Mouse (Mus musculus): ENCODE data around the gene Ogn. TPM values are rescaled to one million over a fixed set of nuclear protein-coding genes. Genes with fewer than 3 reads are reported as not detected.

The Ogn gene
- polyA plus RNA-seq, 1 experiment, result 4.6 TPM

DNA sequence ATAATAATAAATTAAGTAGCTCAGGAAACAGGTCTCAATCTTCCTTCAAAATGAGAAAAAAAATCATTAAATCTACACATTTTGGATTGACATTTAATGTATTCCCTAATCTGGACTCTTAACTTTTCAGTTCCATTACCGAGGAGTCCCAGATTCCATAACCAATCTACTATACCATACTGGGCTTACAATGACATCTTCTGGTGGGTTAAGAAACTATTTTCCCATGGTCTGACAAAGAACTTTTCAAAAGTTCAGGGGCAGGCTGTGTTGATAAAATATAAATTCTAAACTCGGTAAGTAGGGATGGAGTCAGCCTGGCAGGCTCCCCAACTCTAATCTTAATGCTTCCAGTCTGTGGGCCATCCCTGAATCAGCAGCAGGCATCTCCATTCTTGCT lies 43.3 kb downstream of the Ogn start:
- TF ChIP-seq USF1 (IDR thresholded peaks at IDR 0.05; ENCODE audit: low read depth) (no peak), CTCF (IDR thresholded peaks at IDR 0.05; ENCODE audit: control insufficient read depth, insufficient read depth, insufficient read length) (no peak), MYOD1 (IDR thresholded peaks at IDR 0.05; ENCODE audit: control insufficient read depth, insufficient read length, low read depth) (no peak), MAX (IDR thresholded peaks at IDR 0.05) (no peak), MYOG (IDR thresholded peaks at IDR 0.05; ENCODE audit: control insufficient read depth, extremely low read depth, insufficient read length) (no peak), FOSL1 (IDR thresholded peaks at IDR 0.05; ENCODE audit: insufficient read depth, low read length, poor library complexity, severe bottlenecking) (no peak), CEBPB (IDR thresholded peaks at IDR 0.05; ENCODE audit: low read depth) (no peak)
- Histone ChIP-seq H3K4me3 (ENCODE audit: insufficient read depth, poor library complexity, severe bottlenecking) (no peak overlapping the region), H3K79me3 (ENCODE audit: low read depth) (peaks cover 21% of the 10 kb centered on the region), H3ac (ENCODE audit: control insufficient read depth, insufficient read length, low read depth) (no peak overlapping the region), H3K36me3 (ENCODE audit: control insufficient read depth, insufficient read depth) (peaks cover 16% of the 10 kb centered on the region), H3K79me2 (ENCODE audit: control insufficient read depth, insufficient read depth) (peaks cover 40% of the 10 kb centered on the region), H3K27me3 (ENCODE audit: control insufficient read depth, insufficient read depth, insufficient read length) (no peaks in the 10 kb centered on the region)

DNA sequence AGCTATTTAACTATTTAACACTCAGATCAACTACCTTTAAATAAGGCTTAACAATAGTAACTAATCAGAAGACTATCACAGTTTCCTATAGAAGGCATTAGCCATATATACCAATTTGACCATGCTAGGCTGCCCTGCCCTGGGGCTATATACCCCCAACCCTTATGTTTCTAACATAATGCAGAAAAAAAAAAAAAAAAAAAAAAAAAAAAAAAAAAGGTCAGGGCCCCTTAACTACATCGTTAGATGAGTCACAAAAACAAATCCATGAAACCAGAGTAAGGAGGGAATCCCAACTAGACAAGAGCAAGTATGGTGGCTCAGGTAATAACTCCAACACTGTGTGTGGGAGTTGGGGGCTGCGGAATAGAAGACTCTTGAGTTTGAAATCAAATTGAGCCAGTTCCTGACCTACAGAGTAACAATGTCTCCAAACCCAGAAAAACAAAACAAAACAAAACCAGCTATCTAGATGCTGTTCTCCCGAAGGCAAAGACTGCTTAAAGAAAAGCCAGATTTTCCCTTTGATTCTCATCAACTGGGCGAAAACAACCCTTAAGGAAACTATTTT lies 44.0 kb downstream of the Ogn start:
- peak overlapping the region; percentile 75 for H3K4me3 ChIP-seq (ENCODE audit: insufficient read depth, poor library complexity, severe bottlenecking)
- H3K79me2 ChIP-seq (ENCODE audit: control insufficient read depth, insufficient read depth), result peaks cover 40% of the 10 kb centered on the region
- H3ac ChIP-seq (ENCODE audit: control insufficient read depth, insufficient read length, low read depth), result peak overlapping the region; percentile 83
- peaks cover 16% of the 10 kb centered on the region for H3K36me3 ChIP-seq (ENCODE audit: control insufficient read depth, insufficient read depth)
- no peaks in the 10 kb centered on the region for H3K27me3 ChIP-seq (ENCODE audit: control insufficient read depth, insufficient read depth, insufficient read length)
- TF ChIP-seq MAX (IDR thresholded peaks at IDR 0.05) (no peak), MYOG (IDR thresholded peaks at IDR 0.05; ENCODE audit: control insufficient read depth, extremely low read depth, insufficient read length) (no peak), FOSL1 (IDR thresholded peaks at IDR 0.05; ENCODE audit: insufficient read depth, low read length, poor library complexity, severe bottlenecking) (no peak), USF1 (IDR thresholded peaks at IDR 0.05; ENCODE audit: low read depth) (no peak), CTCF (IDR thresholded peaks at IDR 0.05; ENCODE audit: control insufficient read depth, insufficient read depth, insufficient read length) (no peak), CEBPB (IDR thresholded peaks at IDR 0.05; ENCODE audit: low read depth) (no peak), MYOD1 (IDR thresholded peaks at IDR 0.05; ENCODE audit: control insufficient read depth, insufficient read length, low read depth) (no peak)
- H3K79me3 ChIP-seq (ENCODE audit: low read depth), result peaks cover 21% of the 10 kb centered on the region

DNA sequence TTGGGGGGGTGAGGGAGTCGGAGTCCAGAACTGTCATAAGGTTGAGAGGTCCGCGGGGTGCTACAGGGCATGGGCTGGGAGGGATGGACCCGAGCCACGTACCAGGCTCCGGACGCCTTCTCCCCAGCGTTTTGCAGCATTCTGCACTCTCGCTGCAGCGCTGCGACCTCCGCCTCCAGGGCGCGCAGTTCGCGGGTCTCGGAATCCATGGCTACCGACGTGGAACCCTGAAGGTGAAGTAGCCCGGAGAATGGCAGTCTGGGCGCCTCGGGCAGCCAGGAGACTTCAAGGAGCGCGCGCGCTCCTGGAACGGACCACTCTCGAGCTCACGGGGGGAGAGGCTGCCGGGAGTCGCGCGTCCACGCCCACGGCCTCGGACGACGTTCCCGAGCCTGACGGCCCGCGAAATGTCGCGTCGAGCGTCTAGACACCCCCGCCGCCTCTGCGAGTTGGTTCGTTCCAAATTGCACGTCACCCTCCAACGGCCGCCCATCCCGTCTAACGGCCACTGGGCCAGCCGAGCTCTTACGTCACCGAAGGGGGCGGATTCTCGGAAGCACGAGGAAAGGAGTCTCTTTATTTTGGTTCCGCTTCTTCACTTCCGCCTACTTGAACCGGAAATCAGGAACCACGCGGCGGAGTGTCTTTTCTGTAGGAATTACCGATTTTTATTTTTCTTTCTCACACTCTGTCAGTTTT lies 44.8 kb downstream of the Ogn start, which contains the start of the genes Cenpp and Nol8:
Gene Cenpp, minus strand, starts transcription at position 305 of the 699 bp plus-strand sequence.
Gene Nol8, plus strand, starts transcription at position 598 of the 699 bp plus-strand sequence.
- Histone ChIP-seq H3K4me3 (ENCODE audit: insufficient read depth, poor library complexity, severe bottlenecking) (peak within 1 kb of the TSS; percentile 77), H3K27me3 (ENCODE audit: control insufficient read depth, insufficient read depth, insufficient read length) (no peaks in the 10 kb centered on the region), H3K79me2 (ENCODE audit: control insufficient read depth, insufficient read depth) (peaks cover 40% of the 10 kb centered on the region), H3ac (ENCODE audit: control insufficient read depth, insufficient read length, low read depth) (peak within 1 kb of the TSS; percentile 83), H3K36me3 (ENCODE audit: control insufficient read depth, insufficient read depth) (peaks cover 23% of the 10 kb centered on the region), H3K79me3 (ENCODE audit: low read depth) (peaks cover 21% of the 10 kb centered on the region)
- TF ChIP-seq CEBPB (IDR thresholded peaks at IDR 0.05; ENCODE audit: low read depth) (peak; percentile 19), MAX (IDR thresholded peaks at IDR 0.05) (no peak)

DNA sequence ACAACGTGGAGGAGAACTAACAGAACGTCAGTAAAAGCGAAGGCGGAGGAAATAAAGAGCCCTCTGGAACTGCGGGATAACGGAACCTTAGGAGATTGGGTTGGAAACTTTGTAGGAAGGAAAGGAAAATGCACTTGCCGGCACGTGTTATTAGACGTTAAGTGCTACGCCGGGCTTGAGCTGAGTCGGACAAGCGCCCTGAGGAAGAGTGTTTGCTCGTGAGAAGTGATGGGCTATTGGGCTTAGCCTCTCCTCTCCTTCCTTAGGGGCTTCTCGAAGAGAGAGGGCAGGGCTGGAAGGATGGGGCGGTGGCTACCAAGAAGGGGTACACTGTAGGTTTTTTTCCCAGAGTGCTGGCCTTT lies 45.3 kb downstream of the Ogn start:
- peak overlapping the region; percentile 80 for H3ac ChIP-seq (ENCODE audit: control insufficient read depth, insufficient read length, low read depth)
- H3K27me3 ChIP-seq (ENCODE audit: control insufficient read depth, insufficient read depth, insufficient read length), result no peaks in the 10 kb centered on the region
- peak; percentile 76 for TF ChIP-seq USF1 (IDR thresholded peaks at IDR 0.05; ENCODE audit: low read depth)
- peak; percentile 94 for TF ChIP-seq MAX (IDR thresholded peaks at IDR 0.05)
- TF ChIP-seq MYOD1 (IDR thresholded peaks at IDR 0.05; ENCODE audit: control insufficient read depth, insufficient read length, low read depth), result no peak
- no peak for TF ChIP-seq CTCF (IDR thresholded peaks at IDR 0.05; ENCODE audit: control insufficient read depth, insufficient read depth, insufficient read length)
- H3K36me3 ChIP-seq (ENCODE audit: control insufficient read depth, insufficient read depth), result peaks cover 28% of the 10 kb centered on the region
- H3K79me2 ChIP-seq (ENCODE audit: control insufficient read depth, insufficient read depth), result peaks cover 40% of the 10 kb centered on the region
- H3K79me3 ChIP-seq (ENCODE audit: low read depth), result peaks cover 21% of the 10 kb centered on the region
- peak overlapping the region; percentile 77 for H3K4me3 ChIP-seq (ENCODE audit: insufficient read depth, poor library complexity, severe bottlenecking)

Other genes starting within 250 kb of the Ogn start
- 5.4 TPM for gene Ippk, start 186.8 kb upstream of the Ogn start, polyA plus RNA-seq (2012; fragmentation: generic; extraction: Trizol)
- 0.59 TPM for gene Tes3-ps, start 114.7 kb upstream of the Ogn start, polyA plus RNA-seq (2012; fragmentation: generic; extraction: Trizol)
- 0.04 TPM for gene Ecm2, start 103.2 kb upstream of the Ogn start, polyA plus RNA-seq (2012; fragmentation: generic; extraction: Trizol)
- 0.14 TPM for gene Aspn, start 63.6 kb upstream of the Ogn start, polyA plus RNA-seq (2012; fragmentation: generic; extraction: Trizol)
- gene Omd, start 25.6 kb upstream of the Ogn start, polyA plus RNA-seq (2012; fragmentation: generic; extraction: Trizol), result 0.32 TPM
- gene Cenpp, start 44.7 kb downstream of the Ogn start, polyA plus RNA-seq (2012; fragmentation: generic; extraction: Trizol), result 11.2 TPM
- gene Nol8, start 45.0 kb downstream of the Ogn start, polyA plus RNA-seq (2012; fragmentation: generic; extraction: Trizol), result 3.5 TPM
- gene Iars, start 74.1 kb downstream of the Ogn start, polyA plus RNA-seq (2012; fragmentation: generic; extraction: Trizol), result 58.7 TPM
- gene Gm30302, start 191.0 kb downstream of the Ogn start, polyA plus RNA-seq (2012; fragmentation: generic; extraction: Trizol), result not detected